10 mouse cellular contexts compared by ENCODE assay signal in genomic region chr2:181578790-181579618, GRCm38 (mm10). TPM values are rescaled to one million over a fixed set of nuclear protein-coding genes. Genes with fewer than 3 reads are reported as not detected.
DNase-seq lines count a peak whose midpoint lies in the region; ATAC-seq and TF ChIP-seq lines count a peak whose summit lies in the region.
"Had no signal": no experiment of that assay in that cellular context is flagged by ENCODE, and none has a peak within 500 bp of the region (broad histone marks: within the 10 kb centered on the region; RNA-seq: fewer than 3 reads in every experiment).

No protein-coding gene starts in this region.

- no peaks in the 10 kb centered on the region for H3K27me3 ChIP-seq in kidney, postnatal 0 days (ENCODE audit: insufficient read depth, low read length)
- no peaks in the 10 kb centered on the region for H3K27me3 ChIP-seq in liver, postnatal 0 days (ENCODE audit: insufficient read depth, low read length)
- no peaks in the 10 kb centered on the region for H3K27me3 ChIP-seq in hindbrain, embryonic 16.5 days (replicated peaks; ENCODE audit: control insufficient read depth, insufficient read depth, low read length)

- peaks cover 20% of the 10 kb centered on the region for H3K4me1 ChIP-seq in kidney, postnatal 0 days (replicated peaks; ENCODE audit: insufficient read depth, low read length)
- H3K4me1 ChIP-seq in liver, postnatal 0 days (ENCODE audit: insufficient read depth), result peaks cover 50% of the 10 kb centered on the region
- H3K4me1 ChIP-seq in hindbrain, embryonic 16.5 days (ENCODE audit: control insufficient read depth, insufficient read depth, low read depth, low read length), result peaks cover 24% of the 10 kb centered on the region

- H3K4me2 ChIP-seq in kidney, postnatal 0 days (ENCODE audit: low read length), result no peak overlapping the region
- H3K4me2 ChIP-seq in liver, postnatal 0 days (ENCODE audit: low read depth, low read length), result no peak overlapping the region
- no peak overlapping the region for H3K4me2 ChIP-seq in hindbrain, embryonic 16.5 days (ENCODE audit: low read length)

- peak; percentile 48 for DNase-seq in cerebellum, adult 9-11 months
- DNase-seq in cerebellum, adult 11 months, result no peak
- DNase-seq in kidney, postnatal 0 days (ENCODE audit: low spot score), result peak; percentile 78
- DNase-seq in kidney, postnatal 36 days, result no peak
- peak; percentile 54 to 65 for DNase-seq in gastrocnemius, adult 8-10 months (ENCODE audit: low spot score in 2 of 2)
- DNase-seq in liver, postnatal 0 days, result peak; percentile 14
- no peak for DNase-seq in left cerebral cortex, adult 2 months (ENCODE audit: extremely low spot score in 1 of 2, low spot score in 2 of 2)
- DNase-seq: kidney, postnatal 14 days had no signal

- no peak overlapping the region for H3K4me3 ChIP-seq in kidney, postnatal 0 days (replicated peaks; ENCODE audit: low read depth, low read length)
- H3K4me3 ChIP-seq in liver, postnatal 0 days (ENCODE audit: low read depth, low read length), result no peak overlapping the region
- no peak overlapping the region for H3K4me3 ChIP-seq in hindbrain, embryonic 16.5 days (ENCODE audit: low read length)
- H3K4me3 ChIP-seq in left cerebral cortex, adult 2 months, result no peak overlapping the region

- H3K27ac ChIP-seq in kidney, postnatal 0 days, result peak overlapping the region; percentile 71; the same call in 1 of the 2 replicates
- no peak overlapping the region for H3K27ac ChIP-seq in liver, postnatal 0 days (ENCODE audit: low read depth)
- H3K27ac ChIP-seq in hindbrain, embryonic 16.5 days (ENCODE audit: low read depth, low read length), result no peak overlapping the region
- H3K27ac ChIP-seq in left cerebral cortex, adult 2 months, result no peak overlapping the region

- intact Hi-C loops in left cerebral cortex, adult 2 months (cut with DNase I), result no loop called here

- 25% methylated on average over 5 of the region's 5 CpGs for WGBS in kidney, postnatal 0 days
- WGBS in liver, postnatal 0 days (ENCODE audit: insufficient replicate concordance), result 59% methylated on average over 5 of the region's 5 CpGs
- 78% methylated on average over 5 of the region's 5 CpGs for WGBS in hindbrain, embryonic 16.5 days

- H3K9me3 ChIP-seq in kidney, postnatal 0 days (replicated peaks; ENCODE audit: low read length), result no peaks in the 10 kb centered on the region
- no peaks in the 10 kb centered on the region for H3K9me3 ChIP-seq in liver, postnatal 0 days (ENCODE audit: low read length)
- H3K9me3 ChIP-seq in hindbrain, embryonic 16.5 days (ENCODE audit: control insufficient read depth, low read length), result no peaks in the 10 kb centered on the region

- ATAC-seq in kidney, postnatal 0 days (replicated peaks; ENCODE audit: low FRiP score, low read depth), result no peak
- no peak for ATAC-seq in liver, postnatal 0 days
- ATAC-seq in hindbrain, embryonic 16.5 days, result no peak
- ATAC-seq: forebrain, embryonic 14.5 days had no signal

- H3K36me3 ChIP-seq in kidney, postnatal 0 days (ENCODE audit: insufficient read depth, low read length), result 0 out of 2 replicates have a peak, but pooled peaks cover 2% of the 10 kb centered on the region
- no peaks in the 10 kb centered on the region; the same call in 1 of the 2 replicates for H3K36me3 ChIP-seq in liver, postnatal 0 days (replicated peaks; ENCODE audit: insufficient read depth, low read length)
- H3K36me3 ChIP-seq in hindbrain, embryonic 16.5 days (ENCODE audit: control insufficient read depth, insufficient read depth, low read length), result peaks cover 5% of the 10 kb centered on the region

- no peak for TF ChIP-seq EP300 in liver, postnatal 0 days (IDR thresholded peaks at IDR 0.05; ENCODE audit: low read depth)

- no peak for TF ChIP-seq CTCF in kidney, postnatal 0 days (IDR thresholded peaks at IDR 0.05; ENCODE audit: low read depth)
- TF ChIP-seq CTCF in liver, postnatal 0 days (IDR thresholded peaks at IDR 0.05; ENCODE audit: low read depth), result no peak
- TF ChIP-seq CTCF in left cerebral cortex, adult 2 months (IDR thresholded peaks at IDR 0.05), result no peak

- H3K9ac ChIP-seq in kidney, postnatal 0 days (ENCODE audit: low read depth, low read length), result 0 out of 2 replicates have a peak overlapping the region, but pooled peaks have one; percentile 18
- peak overlapping the region; percentile 30 for H3K9ac ChIP-seq in liver, postnatal 0 days (replicated peaks)
- no peak overlapping the region for H3K9ac ChIP-seq in hindbrain, embryonic 16.5 days (ENCODE audit: low read depth, low read length)

RNA-seq across cellular contexts. Expression of gene Uckl1, which starts 5.7 kb away (rescaled TPM):
- 45.6 and 46.5 TPM in 2 replicates for polyA plus RNA-seq in kidney, postnatal 0 days (2015; fragmentation: Nextera tagmentation; extraction: Ambion mirVana)
- 10 to 100 TPM; 24.6 to 38.4 (median 28.5) TPM for total RNA-seq in gastrocnemius, adult 8-10 months (2022)
- polyA plus RNA-seq in liver, postnatal 0 days (2015; fragmentation: Nextera tagmentation; extraction: Ambion mirVana), result 20.3 and 22.8 TPM in 2 replicates
- 58.5 and 59.4 TPM in 2 replicates for polyA plus RNA-seq in hindbrain, embryonic 16.5 days (2015; fragmentation: Nextera tagmentation; extraction: Ambion mirVana)
- total RNA-seq in left cerebral cortex, adult 2 months (2021), result 10 to 100 TPM; 57.7 to 71.1 TPM

RNA-seq across cellular contexts. Expression of gene Prpf6, which starts 12.7 kb away (rescaled TPM):
- 46.3 and 52.2 TPM in 2 replicates for polyA plus RNA-seq in kidney, postnatal 0 days (2015; fragmentation: Nextera tagmentation; extraction: Ambion mirVana)
- 10 to 100 TPM; 28.8 to 35.0 (median 32.6) TPM for total RNA-seq in gastrocnemius, adult 8-10 months (2022)
- polyA plus RNA-seq in liver, postnatal 0 days (2015; fragmentation: Nextera tagmentation; extraction: Ambion mirVana), result 16.7 and 17.5 TPM in 2 replicates
- 57.3 and 63.6 TPM in 2 replicates for polyA plus RNA-seq in hindbrain, embryonic 16.5 days (2015; fragmentation: Nextera tagmentation; extraction: Ambion mirVana)
- 10 to 100 TPM; 54.4 to 57.4 TPM for total RNA-seq in left cerebral cortex, adult 2 months (2021)

RNA-seq across cellular contexts. Expression of gene Zfp512b, which starts 13.6 kb away (rescaled TPM):
- polyA plus RNA-seq in kidney, postnatal 0 days (2015; fragmentation: Nextera tagmentation; extraction: Ambion mirVana), result 30.0 and 30.3 TPM in 2 replicates
- 10 to 100 TPM; 15.4 to 21.2 (median 19.3) TPM for total RNA-seq in gastrocnemius, adult 8-10 months (2022)
- 8.9 and 10.5 TPM in 2 replicates for polyA plus RNA-seq in liver, postnatal 0 days (2015; fragmentation: Nextera tagmentation; extraction: Ambion mirVana)
- polyA plus RNA-seq in hindbrain, embryonic 16.5 days (2015; fragmentation: Nextera tagmentation; extraction: Ambion mirVana), result 44.9 and 65.1 TPM in 2 replicates
- total RNA-seq in left cerebral cortex, adult 2 months (2021), result 10 to 100 TPM; 83.1 to 93.8 TPM

RNA-seq across cellular contexts. Expression of gene Samd10, which starts 20.0 kb away (rescaled TPM):
- 26.9 and 27.4 TPM in 2 replicates for polyA plus RNA-seq in kidney, postnatal 0 days (2015; fragmentation: Nextera tagmentation; extraction: Ambion mirVana)
- 1 to 10 TPM; 1.7 to 4.6 (median 3.7) TPM for total RNA-seq in gastrocnemius, adult 8-10 months (2022)
- polyA plus RNA-seq in liver, postnatal 0 days (2015; fragmentation: Nextera tagmentation; extraction: Ambion mirVana), result 2.1 and 2.3 TPM in 2 replicates
- 192 and 201 TPM in 2 replicates for polyA plus RNA-seq in hindbrain, embryonic 16.5 days (2015; fragmentation: Nextera tagmentation; extraction: Ambion mirVana)
- total RNA-seq in left cerebral cortex, adult 2 months (2021), result 10 to 100 TPM; 21.5 to 22.0 TPM

RNA-seq across cellular contexts. Expression of gene Dnajc5, which starts 58.7 kb away (rescaled TPM):
- polyA plus RNA-seq in kidney, postnatal 0 days (2015; fragmentation: Nextera tagmentation; extraction: Ambion mirVana), result 70.5 and 79.5 TPM in 2 replicates
- 10 to 100 TPM; 43.4 to 50.3 (median 44.1) TPM for total RNA-seq in gastrocnemius, adult 8-10 months (2022)
- polyA plus RNA-seq in liver, postnatal 0 days (2015; fragmentation: Nextera tagmentation; extraction: Ambion mirVana), result 20.5 and 24.7 TPM in 2 replicates
- 284 and 286 TPM in 2 replicates for polyA plus RNA-seq in hindbrain, embryonic 16.5 days (2015; fragmentation: Nextera tagmentation; extraction: Ambion mirVana)
- total RNA-seq in left cerebral cortex, adult 2 months (2021), result 100 to 1,000 TPM; 288 to 300 TPM

Comparison
In these comparisons a context has a peak if more than half of its experiments do, and no peak if none do; other contexts are left out.
1. DNase-seq: peak in cerebellum, adult 9-11 months (single experiment), kidney, postnatal 0 days (single experiment), gastrocnemius, adult 8-10 months (2 of 2) and liver, postnatal 0 days (single experiment); none in cerebellum, adult 11 months (single experiment), kidney, postnatal 36 days (0 of 2) and left cerebral cortex, adult 2 months (0 of 2).